Mouse (Mus musculus): Measurements from ENCODE around the gene Tmem213. TPM values are rescaled to one million over a fixed set of nuclear protein-coding genes. Genes with fewer than 3 reads are reported as not detected.

Tmem213 gene
- total RNA-seq (2014; rRNA removed) (not detected in 2 replicates), polyA plus RNA-seq (2015; fragmentation: Nextera tagmentation; extraction: Ambion mirVana) (not detected in 2 replicates)

- H3K4me1 ChIP-seq (ENCODE audit: insufficient read depth) = no peaks in the 10 kb centered on the region
These were observed at the start of gene Tmem213 for GRCm38 (mm10) chr6:38109160-38109795. Tmem213 (plus strand) TSS chr6:38109255.

GRCm38 (mm10) chr6:38064621-38065020, 44.4 kb upstream of the Tmem213 start:
- no peak for TF ChIP-seq CTCF (IDR thresholded peaks at IDR 0.05; ENCODE audit: low read depth)
- Histone ChIP-seq H3K4me3 (ENCODE audit: low read depth, low read length) (no peak overlapping the region), H3K27me3 (ENCODE audit: insufficient read depth, low read length) (no peaks in the 10 kb centered on the region), H3K4me1 (ENCODE audit: insufficient read depth) (peaks cover 2% of the 10 kb centered on the region; the same call in 1 of the 2 replicates), H3K4me2 (ENCODE audit: low read depth) (no peak overlapping the region), H3K27ac (ENCODE audit: low read depth, low read length) (no peak overlapping the region), H3K9me3 (ENCODE audit: low read length) (no peaks in the 10 kb centered on the region), H3K9ac (no peak overlapping the region), H3K36me3 (ENCODE audit: insufficient read depth) (no peaks in the 10 kb centered on the region)
- ATAC-seq (no peak), DNase-seq (no peak)
- 55% methylated on average over 2 of the region's 2 CpGs for WGBS

More at GRCm38 (mm10) chr6:38109160-38109795, at the start of gene Tmem213:
- WGBS = 36% methylated on average over 9 of the region's 9 CpGs
- Histone ChIP-seq H3K27me3 (ENCODE audit: insufficient read depth, low read length) (no peaks in the 10 kb centered on the region), H3K9ac (no peak within 1 kb of the TSS), H3K27ac (ENCODE audit: low read depth, low read length) (no peak within 1 kb of the TSS), H3K4me3 (ENCODE audit: low read depth, low read length) (no peak within 1 kb of the TSS), H3K36me3 (ENCODE audit: insufficient read depth) (no peaks in the 10 kb centered on the region), H3K4me2 (ENCODE audit: low read depth) (no peak within 1 kb of the TSS), H3K9me3 (ENCODE audit: low read length) (no peaks in the 10 kb centered on the region)
- no peak for ATAC-seq
- no peak for TF ChIP-seq CTCF (IDR thresholded peaks at IDR 0.05; ENCODE audit: low read depth)
- no peak for DNase-seq

GRCm38 (mm10) chr6:38065122-38065500, 43.9 kb upstream of the Tmem213 start:
- Histone ChIP-seq H3K4me1 (ENCODE audit: insufficient read depth) (peaks cover 2% of the 10 kb centered on the region; the same call in 1 of the 2 replicates), H3K4me2 (ENCODE audit: low read depth) (peak overlapping the region; percentile 8; the same call in 1 of the 2 replicates), H3K27me3 (ENCODE audit: insufficient read depth, low read length) (no peaks in the 10 kb centered on the region), H3K4me3 (ENCODE audit: low read depth, low read length) (no peak overlapping the region), H3K9me3 (ENCODE audit: low read length) (no peaks in the 10 kb centered on the region), H3K9ac (no peak overlapping the region), H3K36me3 (ENCODE audit: insufficient read depth) (no peaks in the 10 kb centered on the region), H3K27ac (ENCODE audit: low read depth, low read length) (no peak overlapping the region)
- no peak for TF ChIP-seq CTCF (IDR thresholded peaks at IDR 0.05; ENCODE audit: low read depth)
- 42% methylated on average over 3 of the region's 3 CpGs for WGBS
- ATAC-seq (peak; percentile 20; the same call in 1 of the 2 replicates), DNase-seq (peak; percentile 70)

- WGBS = 53% methylated on average over 11 of the region's 11 CpGs
- ATAC-seq = peak; percentile 82
- Histone ChIP-seq H3K4me3 (ENCODE audit: low read depth, low read length) (no peak overlapping the region), H3K4me2 (ENCODE audit: low read depth) (peak overlapping the region; percentile 29; the same call in 1 of the 2 replicates), H3K9ac (no peak overlapping the region), H3K9me3 (ENCODE audit: low read length) (no peaks in the 10 kb centered on the region), H3K4me1 (ENCODE audit: insufficient read depth) (peaks cover 2% of the 10 kb centered on the region; the same call in 1 of the 2 replicates), H3K27me3 (ENCODE audit: insufficient read depth, low read length) (no peaks in the 10 kb centered on the region), H3K36me3 (ENCODE audit: insufficient read depth) (no peaks in the 10 kb centered on the region), H3K27ac (ENCODE audit: low read depth, low read length) (0 out of 2 replicates have a peak overlapping the region, but pooled peaks have one; percentile 21)
- peak; percentile 43 for DNase-seq
- no peak for TF ChIP-seq CTCF (IDR thresholded peaks at IDR 0.05; ENCODE audit: low read depth)
These were observed 43.4 kb upstream of the Tmem213 start for GRCm38 (mm10) chr6:38065501-38066122.

- DNase-seq (peak; percentile 88), ATAC-seq (peak; percentile 93)
- no peaks in the 10 kb centered on the region for H3K36me3 ChIP-seq (ENCODE audit: insufficient read depth)
- 2% methylated on average over 5 of the region's 5 CpGs for WGBS
- peak; percentile 87 for TF ChIP-seq CTCF (IDR thresholded peaks at IDR 0.05; ENCODE audit: low read depth)
- no peak overlapping the region for H3K27ac ChIP-seq (ENCODE audit: low read depth, low read length)
- no peak overlapping the region for H3K9ac ChIP-seq
- peak overlapping the region; percentile 29; the same call in 1 of the 2 replicates for H3K4me2 ChIP-seq (ENCODE audit: low read depth)
- H3K27me3 ChIP-seq (ENCODE audit: insufficient read depth, low read length) = no peaks in the 10 kb centered on the region
- H3K9me3 ChIP-seq (ENCODE audit: low read length) = no peaks in the 10 kb centered on the region
- peaks cover 2% of the 10 kb centered on the region; the same call in 1 of the 2 replicates for H3K4me1 ChIP-seq (ENCODE audit: insufficient read depth)
- no peak overlapping the region for H3K4me3 ChIP-seq (ENCODE audit: low read depth, low read length)
These were observed 42.8 kb upstream of the Tmem213 start for GRCm38 (mm10) chr6:38066215-38066614.

GRCm38 (mm10) chr6:38071256-38071655, 37.8 kb upstream of the Tmem213 start:
- Histone ChIP-seq H3K27me3 (ENCODE audit: insufficient read depth, low read length) (no peaks in the 10 kb centered on the region), H3K9ac (no peak overlapping the region), H3K27ac (ENCODE audit: low read depth, low read length) (no peak overlapping the region), H3K4me1 (ENCODE audit: insufficient read depth) (no peaks in the 10 kb centered on the region), H3K4me2 (ENCODE audit: low read depth) (no peak overlapping the region), H3K4me3 (ENCODE audit: low read depth, low read length) (no peak overlapping the region), H3K36me3 (ENCODE audit: insufficient read depth) (no peaks in the 10 kb centered on the region), H3K9me3 (ENCODE audit: low read length) (no peaks in the 10 kb centered on the region)
- no peak for DNase-seq
- no peak for TF ChIP-seq CTCF (IDR thresholded peaks at IDR 0.05; ENCODE audit: low read depth)
- no peak for ATAC-seq
- 92% methylated on average over 4 of the region's 4 CpGs for WGBS
